Mouse (Mus musculus) brain, adult 10 weeks (tissue): ENCODE results near the gene Ugp2. TPM values are rescaled to one million over a fixed set of nuclear protein-coding genes. Genes with fewer than 3 reads are reported as not detected.

Experiments
- polyA plus RNA-seq: library from polyadenylated mRNA; stranded (reverse); fragments of 350-450 nt; fragmentation: Illumina TruSeq; extraction: RNeasy Lipid Tissue Mini Kit (QIAGEN cat#74804); gene quantifications from one replicate; pipeline ENCODE4 v1.2.3, GENCODE M21; 2015; ENCODE audit warnings: low read depth, low replicate concordance

Gene Ugp2
- polyA plus RNA-seq = 130 TPM

GRCm38 (mm10) chr11:21371122-21371806, at the start of gene Ugp2:
Gene Ugp2, minus strand, starts transcription at chr11:21371201.

Other genes with a start within 250 kb of the Ugp2 start
- gene Vps54, start 131.9 kb downstream of the Ugp2 start, polyA plus RNA-seq = 26.0 TPM
- 8.9 TPM for gene Wdpcp, start 201.0 kb upstream of the Ugp2 start, polyA plus RNA-seq
- gene Mdh1, start 201.2 kb upstream of the Ugp2 start, polyA plus RNA-seq = 1,170 TPM